Mouse (Mus musculus) urinary bladder, postnatal 36 days (tissue): ENCODE measurements at regions not wholly inside any gene's neighbourhood (a gene's known extent, or its start where the extent isn't known, plus 50 kb on each side); places are given as distances from the start of the nearest gene placed in this dataset.

ENCODE experiments used
- DNase-seq, 2 experiments: peaks; one replicate each; pipeline ENCODE4 v3.0.0; 2022; ENCODE audit warnings: low spot score in 2 of 2, mixed read lengths in 1 of 2

- no peak for DNase-seq
Observed at GRCm38 (mm10) chr2:47945061-47945460, 868.8 kb upstream of the Acvr2a start.

GRCm38 (mm10) chr2:47991132-47991531 lies 822.8 kb upstream of the Acvr2a start:
- DNase-seq = no peak

GRCm38 (mm10) chr2:47994185-47994584 lies 819.7 kb upstream of the Acvr2a start:
- DNase-seq = no peak

GRCm38 (mm10) chr2:48001230-48001629 lies 812.7 kb upstream of the Acvr2a start:
- DNase-seq = no peak

GRCm38 (mm10) chr2:48001800-48002507 lies 812.0 kb upstream of the Acvr2a start:
- peak; percentile 4 to 28 for DNase-seq

- DNase-seq = no peak
Observed at GRCm38 (mm10) chr2:48010308-48010707, 803.6 kb upstream of the Acvr2a start.

GRCm38 (mm10) chr2:48027559-48027958 lies 786.4 kb upstream of the Acvr2a start:
- no peak for DNase-seq

GRCm38 (mm10) chr2:48061375-48061774 lies 752.5 kb upstream of the Acvr2a start:
- no peak for DNase-seq

GRCm38 (mm10) chr2:48063436-48063835 lies 750.5 kb upstream of the Acvr2a start:
- no peak for DNase-seq

GRCm38 (mm10) chr2:48065162-48065561 lies 748.7 kb upstream of the Acvr2a start:
- DNase-seq = no peak

- DNase-seq = no peak
Observed at GRCm38 (mm10) chr2:48082120-48082799, 731.6 kb upstream of the Acvr2a start.

GRCm38 (mm10) chr2:48098287-48098686 lies 715.6 kb upstream of the Acvr2a start:
- DNase-seq = no peak

GRCm38 (mm10) chr2:48098931-48099531 lies 714.9 kb upstream of the Acvr2a start:
- DNase-seq = no peak

GRCm38 (mm10) chr2:48123662-48124061 lies 690.2 kb upstream of the Acvr2a start:
- no peak for DNase-seq

GRCm38 (mm10) chr2:48138051-48138611 lies 675.8 kb upstream of the Acvr2a start:
- DNase-seq = no peak

- no peak for DNase-seq
Observed at GRCm38 (mm10) chr2:48141281-48141680, 672.6 kb upstream of the Acvr2a start.

- DNase-seq = no peak
Observed at GRCm38 (mm10) chr2:48154706-48155105, 659.2 kb upstream of the Acvr2a start.

- no peak for DNase-seq
Observed at GRCm38 (mm10) chr2:48172626-48173025, 641.3 kb upstream of the Acvr2a start.

- DNase-seq = no peak
Observed at GRCm38 (mm10) chr2:48186161-48186560, 627.7 kb upstream of the Acvr2a start.

- peak in 1 of 2 experiments; percentile 49 for DNase-seq
Observed at GRCm38 (mm10) chr2:48186609-48187008, 627.3 kb upstream of the Acvr2a start.

- DNase-seq = no peak
Observed at GRCm38 (mm10) chr2:48211804-48212203, 602.1 kb upstream of the Acvr2a start.

- peak in 1 of 2 experiments; percentile 15 for DNase-seq
Observed at GRCm38 (mm10) chr2:48220771-48221170, 593.1 kb upstream of the Acvr2a start.
